Mouse (Mus musculus) embryonic stem cell, embryonic (primary cell): ENCODE results near the gene Zfp626.
"Not testable (repeated sequence)": the region's sequence is repeated elsewhere in the genome, so short reads cannot be mapped to it uniquely, and the experiment has no call there.

Source experiments
- CTCF ChIA-PET, 4 experiments: fragments of 300-600 bp in 2 of 4; fragments of 350-600 bp in 2 of 4; sonication (Branson Sonifier 250); formaldehyde crosslinking; loops; one replicate each; lab custom pipeline; 2022; ENCODE audit warnings: inconsistent platforms in 2 of 4; lab: Charles Lee
- POLR2A ChIA-PET, 4 experiments: fragments of 300-600 bp in 2 of 4; fragments of 350-600 bp in 2 of 4; sonication (Branson Sonifier 250); formaldehyde crosslinking; loops; one replicate each; lab custom pipeline; 2022; ENCODE audit warnings: antibody characterized with exemption in 4 of 4, inconsistent platforms in 1 of 4; lab: Charles Lee

Gene Zfp626

GRCm38 (mm10) chr7:27806896-27807295, at the start of gene Zfp626:
TSS of gene Zfp626 (plus strand) at chr7:27807196.
- ChIA-PET CTCF (interaction anchor here in 1 of 4 experiments (0.6 kb wide), 1 partner anchor 118 kb away, joined by 8 read pairs; the partner anchor contains the start of gene Zfp607b), POLR2A (interaction anchor here in 1 of 4 experiments (0.7 kb wide), 1 partner anchor 75 kb away, joined by 3 read pairs; the partner anchor contains the start of gene Zfp60)

GRCm38 (mm10) chr7:27765176-27765886, 41.7 kb upstream of the Zfp626 start:
- ChIA-PET CTCF (interaction anchor here in 1 of 4 experiments (0.5 kb wide), 1 partner anchor 378 kb away, joined by 3 read pairs; no protein-coding TSS in a partner anchor), POLR2A (no interaction called here)

GRCm38 (mm10) chr7:27789306-27789705, 17.7 kb upstream of the Zfp626 start:
- ChIA-PET POLR2A (no interaction called here), CTCF (no interaction called here)

GRCm38 (mm10) chr7:27793865-27794264, 13.1 kb upstream of the Zfp626 start:
- POLR2A ChIA-PET = interaction anchor here in 1 of 4 experiments (0.6 kb wide), 1 partner anchor 480 kb away, joined by 3 read pairs; no protein-coding TSS in a partner anchor
- CTCF ChIA-PET = not testable (repeated sequence)

GRCm38 (mm10) chr7:27794566-27794965, 12.4 kb upstream of the Zfp626 start:
- ChIA-PET CTCF (no interaction called here), POLR2A (interaction anchor here in 1 of 4 experiments (0.6 kb wide), 1 partner anchor 62 kb away, joined by 5 read pairs; no protein-coding TSS in a partner anchor)

- CTCF ChIA-PET = interaction anchor here in 2 of 4 experiments (0.7 to 1.5 kb wide), 2 partner anchors 67 to 142 kb away, joined by 3 to 4 read pairs; partner anchors contain the start of gene Zfp60 (in 1 of the 2)
- POLR2A ChIA-PET = interaction anchor here in 1 of 4 experiments (0.9 kb wide), 1 partner anchor 109 kb away, joined by 3 read pairs; the partner anchor contains the start of gene Zfp607b
Observed at GRCm38 (mm10) chr7:27797906-27798811, 8.8 kb upstream of the Zfp626 start.

- CTCF ChIA-PET = interaction anchor here in 2 of 4 experiments (0.9 to 1.3 kb wide), 3 partner anchors 58 to 112 kb away, joined by 3 to 5 read pairs (median 3); partner anchors contain the start of genes Zfp60 (in 1 of the 2) and Zfp607b (in 1 of the 2)
Observed at GRCm38 (mm10) chr7:27801137-27801536, 5.9 kb upstream of the Zfp626 start.

GRCm38 (mm10) chr7:27802986-27803385, 4.0 kb upstream of the Zfp626 start:
- ChIA-PET CTCF (no interaction called here), POLR2A (no interaction called here)

More at GRCm38 (mm10) chr7:27801137-27801536, 5.9 kb upstream of the Zfp626 start:
- POLR2A ChIA-PET = interaction anchor here in 2 of 4 experiments (0.6 to 1.4 kb wide), 5 partner anchors 60 to 111 kb away, joined by 3 to 5 read pairs (median 4); partner anchors contain the start of gene Zfp60 (in 2 of the 2)

- POLR2A ChIA-PET = interaction anchor here in 3 of 4 experiments (0.5 to 1.9 kb wide), 26 partner anchors 15 to 1342 kb away, joined by 3 to 14 read pairs (median 4); partner anchors contain the start of genes Zfp607b (in 3 of the 3), Zfp60 (in 2 of the 3) and Map3k10 (in 1 of the 3)
- CTCF ChIA-PET = interaction anchor here in 3 of 4 experiments (0.5 to 0.7 kb wide), 6 partner anchors 55 to 562 kb away, joined by 3 to 13 read pairs (median 3); partner anchors contain the start of gene Ttc9b (in 2 of the 3)
Observed at GRCm38 (mm10) chr7:27804297-27805030, 2.5 kb upstream of the Zfp626 start.

- CTCF ChIA-PET, POLR2A ChIA-PET: not testable (repeated sequence)
Observed at GRCm38 (mm10) chr7:27807305-27807704, 309 bp downstream of the Zfp626 start.

GRCm38 (mm10) chr7:27818526-27819110, 11.6 kb downstream of the Zfp626 start:
- ChIA-PET CTCF (interaction anchor here in 1 of 4 experiments (0.6 kb wide), 1 partner anchor 348 kb away, joined by 3 read pairs; no protein-coding TSS in a partner anchor), POLR2A (interaction anchor here in 3 of 4 experiments (0.5 to 1.4 kb wide), 8 partner anchors 14 to 195 kb away, joined by 3 to 7 read pairs (median 4); partner anchors contain the start of genes Zfp607b (in 1 of the 3) and Zfp850 (in 1 of the 3))

GRCm38 (mm10) chr7:27822611-27823010, 15.6 kb downstream of the Zfp626 start:
- ChIA-PET CTCF (no interaction called here), POLR2A (no interaction called here)

GRCm38 (mm10) chr7:27834131-27834530, 27.1 kb downstream of the Zfp626 start:
- POLR2A ChIA-PET = no interaction called here
- CTCF ChIA-PET = no interaction called here

- CTCF ChIA-PET = no interaction called here
- POLR2A ChIA-PET = interaction anchor here in 2 of 4 experiments (0.9 to 1.6 kb wide), 5 partner anchors 11 to 107 kb away, joined by 3 to 5 read pairs (median 3); partner anchors contain the start of gene Zfp60 (in 1 of the 2)
Observed at GRCm38 (mm10) chr7:27837896-27838295, 30.9 kb downstream of the Zfp626 start.

- POLR2A ChIA-PET = interaction anchor here in 2 of 4 experiments (0.6 to 1.6 kb wide), 8 partner anchors 13 to 331 kb away, joined by 3 to 4 read pairs (median 3); partner anchors contain the start of genes Fbl (in 1 of the 2), Zfp60 (in 1 of the 2) and Zfp850 (in 1 of the 2)
- CTCF ChIA-PET = interaction anchor here in 1 of 4 experiments (0.6 kb wide), 2 partner anchors 147 to 566 kb away, joined by 3 read pairs; no protein-coding TSS in a partner anchor
Observed at GRCm38 (mm10) chr7:27838323-27839249, 31.6 kb downstream of the Zfp626 start, which contains the start of gene Zfp59. TSS of gene Zfp59 (plus strand) at chr7:27838607.

GRCm38 (mm10) chr7:27839596-27839995, 32.6 kb downstream of the Zfp626 start:
- ChIA-PET CTCF (no interaction called here), POLR2A (interaction anchor here in 3 of 4 experiments (0.6 to 4.2 kb wide), 20 partner anchors 8 to 1565 kb away, joined by 3 to 27 read pairs (median 4); partner anchors contain the start of genes Zfp607a (in 1 of the 3) and Zfp607b (in 1 of the 3))
